Mouse (Mus musculus) lung, adult 2 months (tissue): ENCODE results near the gene Ift172.

Experiments used
- CTCF ChIP-seq: fragments of 200-500 bp; IDR thresholded peaks from 2 replicates; pipeline ENCODE4 v1.5.1; 2011; ENCODE audit warnings: mild to moderate bottlenecking, low read length, control low read depth; ENCODE audit not compliant: insufficient read depth
- POLR2A ChIP-seq: fragments of 200-500 bp; IDR thresholded peaks from 2 replicates; pipeline ENCODE4 v1.6.1; 2011; ENCODE audit warnings: low read depth, mild to moderate bottlenecking, control low read depth, low read length, borderline replicate concordance; ENCODE audit errors: extremely low read depth

DNA sequence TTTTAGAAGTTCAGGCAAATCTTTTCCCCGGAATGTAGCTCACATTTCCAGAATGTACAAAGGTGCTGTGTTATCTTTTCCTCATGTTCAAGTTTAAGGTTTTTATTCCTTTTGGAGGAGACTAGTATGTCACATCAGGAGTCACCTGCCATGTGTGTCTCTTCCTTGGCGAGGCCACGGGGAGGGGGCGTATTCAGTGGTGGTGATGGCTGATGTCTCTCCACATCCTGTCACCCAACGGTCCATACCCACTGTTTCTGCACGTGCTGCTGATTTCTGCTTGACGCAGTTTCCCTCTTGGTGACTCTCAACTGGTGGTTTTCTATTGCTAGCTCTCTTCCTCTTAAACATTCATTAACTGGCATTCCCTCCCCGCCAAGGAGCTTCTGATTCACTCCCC lies 21.9 kb upstream of the Ift172 start:
- TF ChIP-seq POLR2A (no peak), CTCF (no peak)
